Comparison of ENCODE assay signal across 30 mouse cellular contexts in the genomic region with DNA sequence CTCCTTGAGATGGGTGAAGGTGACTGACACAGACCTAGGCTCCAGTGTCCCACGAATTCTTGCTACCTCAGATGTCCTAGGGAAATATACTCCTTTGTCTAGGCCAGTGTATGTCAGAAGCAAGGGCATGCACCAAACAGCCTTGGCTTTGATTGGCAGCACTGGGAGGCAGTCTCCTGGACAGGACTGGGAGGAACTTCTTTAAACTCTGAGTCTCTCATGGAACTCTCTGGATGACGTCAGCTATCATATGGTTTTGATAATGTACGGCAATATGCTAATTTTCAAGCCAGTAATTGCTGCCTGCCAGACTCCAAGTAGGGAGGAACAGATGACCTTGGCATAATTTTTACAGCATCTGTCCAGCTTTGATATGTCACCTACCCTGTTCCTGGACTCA.
DNase-seq lines count a peak whose midpoint lies in the region; ATAC-seq and TF ChIP-seq lines count a peak whose summit lies in the region.
"Had no signal": no experiment of that assay in that cellular context is flagged by ENCODE, and none has a peak within 500 bp of the region (broad histone marks: within the 10 kb centered on the region; RNA-seq: fewer than 3 reads in every experiment).

No protein-coding gene starts in this region.

- H3K4me1 ChIP-seq in midbrain, postnatal 0 days (ENCODE audit: insufficient read depth, low read length): no peaks in the 10 kb centered on the region
- H3K4me1 ChIP-seq in midbrain, embryonic 14.5 days (ENCODE audit: control insufficient read depth, insufficient read depth, low read length): no peaks in the 10 kb centered on the region
- H3K4me1 ChIP-seq: forebrain, embryonic 15.5 days; heart, embryonic 15.5 days; hindbrain, embryonic 13.5 days; lung, embryonic 15.5 days; neural tube, embryonic 12.5 days had no signal

- H3K4me3 ChIP-seq in midbrain, postnatal 0 days (ENCODE audit: low read depth, low read length): no peak overlapping the region
- no peak overlapping the region for H3K4me3 ChIP-seq in midbrain, embryonic 14.5 days (replicated peaks; ENCODE audit: low read depth, low read length)
- no peak overlapping the region for H3K4me3 ChIP-seq in gastrocnemius, adult 2 months
- H3K4me3 ChIP-seq: embryonic facial prominence, embryonic 15.5 days; forebrain, embryonic 15.5 days; heart, embryonic 10.5 days; heart, embryonic 15.5 days; hindbrain, embryonic 13.5 days; lung, embryonic 15.5 days; midbrain, embryonic 10.5 days; myocyte; neural tube, embryonic 12.5 days had no signal

- no peak overlapping the region for H3K9ac ChIP-seq in midbrain, postnatal 0 days (replicated peaks; ENCODE audit: low read length, poor library complexity, severe bottlenecking)
- H3K9ac ChIP-seq in midbrain, embryonic 14.5 days (replicated peaks; ENCODE audit: low read length): no peak overlapping the region
- H3K9ac ChIP-seq: embryonic facial prominence, embryonic 15.5 days; forebrain, embryonic 15.5 days; heart, embryonic 15.5 days; hindbrain, embryonic 13.5 days; lung, embryonic 15.5 days; neural tube, embryonic 12.5 days had no signal

- no peak overlapping the region for H3K4me2 ChIP-seq in midbrain, postnatal 0 days (ENCODE audit: low read depth, low read length, poor library complexity, severe bottlenecking)
- no peak overlapping the region for H3K4me2 ChIP-seq in midbrain, embryonic 14.5 days (ENCODE audit: low read length)
- H3K4me2 ChIP-seq: embryonic facial prominence, embryonic 15.5 days; forebrain, embryonic 15.5 days; heart, embryonic 15.5 days; hindbrain, embryonic 13.5 days; liver, embryonic 11.5 days; lung, embryonic 15.5 days; neural tube, embryonic 12.5 days had no signal

- no peak for TF ChIP-seq CTCF in midbrain, postnatal 0 days (IDR thresholded peaks at IDR 0.05)
- no peak for TF ChIP-seq CTCF in gastrocnemius, adult 2 months (IDR thresholded peaks at IDR 0.05)

- intact Hi-C loops in gastrocnemius, adult 2 months (cut with DNase I): no loop called here

- peak; percentile 24 for DNase-seq in embryo, embryonic 10 days (ENCODE audit: low spot score)
- DNase-seq in embryo, embryonic 9.5 days (ENCODE audit: extremely low spot score): no peak
- DNase-seq in midbrain, postnatal 0 days (ENCODE audit: low spot score): peak; percentile 21
- DNase-seq in midbrain, embryonic 14.5 days: no peak
- peak; percentile 28 for DNase-seq in forelimb bud, embryonic 11.5 days (ENCODE audit: low read depth, low spot score)
- DNase-seq in gastrocnemius, adult 2 months: no peak
- DNase-seq in right cerebral cortex, postnatal 25 days: no peak
- DNase-seq: adrenal gland, adult 2 months; cerebellum, adult 11 months; cerebellum, adult 9-10 months; cerebellum, postnatal 36 days; gastrocnemius, postnatal 14 days; heart, adult 11 months; kidney, adult 2 months; kidney, postnatal 36 days; layer of hippocampus, postnatal 36 days had no signal

- no peak overlapping the region for H3K27ac ChIP-seq in midbrain, postnatal 0 days (ENCODE audit: low read depth, low read length)
- no peak overlapping the region for H3K27ac ChIP-seq in midbrain, embryonic 14.5 days (replicated peaks; ENCODE audit: low read depth, low read length)
- H3K27ac ChIP-seq in gastrocnemius, adult 2 months: no peak overlapping the region
- H3K27ac ChIP-seq: embryonic facial prominence, embryonic 15.5 days; forebrain, embryonic 15.5 days; heart, embryonic 10.5 days; heart, embryonic 15.5 days; hindbrain, embryonic 13.5 days; lung, embryonic 15.5 days; midbrain, embryonic 10.5 days; neural tube, embryonic 12.5 days had no signal

- no peaks in the 10 kb centered on the region for H3K9me3 ChIP-seq in midbrain, postnatal 0 days (ENCODE audit: low read length)
- H3K9me3 ChIP-seq in midbrain, embryonic 14.5 days (ENCODE audit: control insufficient read depth, low read length): no peaks in the 10 kb centered on the region
- H3K9me3 ChIP-seq: embryonic facial prominence, embryonic 15.5 days; forebrain, embryonic 15.5 days; heart, embryonic 10.5 days; heart, embryonic 15.5 days; lung, embryonic 15.5 days had no signal

- no peaks in the 10 kb centered on the region for H3K27me3 ChIP-seq in midbrain, postnatal 0 days (ENCODE audit: insufficient read depth, low read length)
- H3K27me3 ChIP-seq in midbrain, embryonic 14.5 days (ENCODE audit: control insufficient read depth, insufficient read depth, low read length): no peaks in the 10 kb centered on the region
- H3K27me3 ChIP-seq: CH12.LX; embryonic facial prominence, embryonic 15.5 days; forebrain, embryonic 15.5 days; heart, embryonic 15.5 days; hindbrain, embryonic 13.5 days; lung, embryonic 15.5 days; neural tube, embryonic 12.5 days had no signal

- WGBS in midbrain, postnatal 0 days: 68% methylated on average over 3 of the region's 3 CpGs
- 86% methylated on average over 3 of the region's 3 CpGs for WGBS in midbrain, embryonic 14.5 days

- H3K36me3 ChIP-seq in midbrain, postnatal 0 days (ENCODE audit: insufficient read depth, low read length): no peaks in the 10 kb centered on the region
- H3K36me3 ChIP-seq in midbrain, embryonic 14.5 days (ENCODE audit: control insufficient read depth, insufficient read depth, low read length): no peaks in the 10 kb centered on the region
- H3K36me3 ChIP-seq: embryonic facial prominence, embryonic 15.5 days; forebrain, embryonic 15.5 days; heart, embryonic 10.5 days; heart, embryonic 15.5 days; hindbrain, embryonic 13.5 days; lung, embryonic 15.5 days; midbrain, embryonic 10.5 days; neural tube, embryonic 12.5 days had no signal

- no peak for ATAC-seq in midbrain, postnatal 0 days (ENCODE audit: low FRiP score)
- ATAC-seq in midbrain, embryonic 14.5 days (ENCODE audit: low FRiP score, low TSS enrichment): no peak
- no peak for ATAC-seq in cerebellum, adult (ENCODE audit: insufficient number of reproducible peaks, low FRiP score, low TSS enrichment)
- ATAC-seq: activated CD4-positive, CD25-positive, alpha-beta regulatory T cell, adult 4 months; forebrain, embryonic 15.5 days; midbrain, embryonic 16.5 days had no signal

Comparison
In these comparisons a context has a peak if more than half of its experiments do, and no peak if none do; other contexts are left out.
1. DNase-seq: peak in embryo, embryonic 10 days (single experiment), midbrain, postnatal 0 days (single experiment) and forelimb bud, embryonic 11.5 days (single experiment); none in embryo, embryonic 9.5 days (single experiment), midbrain, embryonic 14.5 days (single experiment), gastrocnemius, adult 2 months (single experiment) and right cerebral cortex, postnatal 25 days (single experiment).